Mouse (Mus musculus) thymus, postnatal 36 days (tissue): ENCODE results near the gene Ube2e1.

Experiments used
- DNase-seq, 2 experiments: peaks; one replicate each; pipeline ENCODE4 v3.0.0; 2022; ENCODE audit warnings: mixed read lengths in 2 of 2

Gene Ube2e1

DNA sequence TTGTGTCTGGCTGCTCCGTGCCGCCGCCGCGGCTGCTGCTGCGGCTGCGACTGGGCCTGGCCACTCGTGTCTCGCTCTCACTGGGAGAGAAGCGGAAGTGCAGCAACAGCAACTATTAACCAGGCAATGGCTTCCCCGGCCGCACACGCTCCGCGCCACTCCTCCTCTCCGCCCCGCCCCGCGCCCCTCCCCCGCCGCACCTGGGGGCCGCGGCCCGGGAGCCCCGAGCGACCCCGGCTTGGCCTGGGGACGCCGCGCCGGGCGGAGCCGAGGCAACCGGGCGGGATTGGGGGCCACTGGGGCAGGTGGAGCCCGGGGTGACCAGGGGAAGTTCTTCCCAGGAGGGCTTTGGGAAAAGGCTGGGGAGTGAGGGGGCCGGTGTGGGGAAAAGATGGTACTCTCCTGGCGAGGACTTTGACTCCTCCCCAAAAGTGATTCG is at the start of gene Ube2e1:
Ube2e1 (minus strand) TSS at position 167 of the 439 bp plus-strand sequence.
- peak; percentile 82 to 87 for DNase-seq

DNA sequence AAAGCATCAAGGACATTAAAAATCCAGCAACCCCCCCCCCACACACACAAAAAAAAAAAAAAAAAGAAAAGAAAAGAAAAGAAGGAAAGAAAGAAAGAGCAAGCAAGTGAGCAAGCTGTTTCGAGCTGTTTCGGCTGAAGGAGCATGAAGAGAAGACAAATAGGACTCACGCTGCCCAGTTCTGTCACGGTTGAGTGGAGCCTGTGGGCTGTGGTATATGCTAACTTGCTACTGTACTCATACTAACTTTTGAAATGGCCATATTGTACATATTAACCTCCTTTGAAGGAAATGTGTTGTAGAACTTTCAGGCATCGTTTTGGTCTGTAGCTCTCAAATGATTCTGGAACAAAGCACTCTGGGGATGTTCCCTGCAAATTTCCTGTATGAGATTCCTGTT is 48.2 kb upstream of the Ube2e1 start:
- DNase-seq = no peak

DNA sequence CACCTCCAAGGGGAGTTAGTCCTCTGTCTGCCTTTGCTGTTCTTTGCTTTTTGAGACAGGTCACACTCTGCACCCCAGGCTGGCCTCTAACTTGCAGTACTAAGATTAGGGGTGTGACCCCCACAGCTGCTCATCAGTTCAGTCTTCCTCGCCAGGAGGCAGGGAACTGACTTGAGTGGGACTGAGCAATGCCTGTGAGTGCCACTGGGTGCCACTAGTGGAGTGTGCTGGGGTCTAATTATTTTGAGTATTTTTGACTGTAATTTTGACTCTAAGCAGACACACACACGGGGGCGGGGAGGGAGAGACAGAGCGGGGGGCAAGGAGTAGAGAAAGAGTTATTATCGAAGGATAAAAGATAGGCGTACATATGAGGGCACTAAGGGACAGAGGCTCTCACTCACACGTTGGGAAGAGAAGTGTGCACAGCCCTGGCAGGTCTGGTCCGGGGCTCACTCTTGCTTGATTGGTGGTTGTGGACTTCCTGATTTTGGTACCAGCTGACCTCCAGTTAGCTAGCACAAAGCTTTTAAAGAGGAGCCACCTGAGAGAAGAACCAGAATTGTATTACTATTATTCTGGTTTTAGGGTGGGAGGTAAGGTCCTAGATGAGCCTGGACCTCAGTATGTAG is 46.4 kb upstream of the Ube2e1 start:
- no peak for DNase-seq

DNA sequence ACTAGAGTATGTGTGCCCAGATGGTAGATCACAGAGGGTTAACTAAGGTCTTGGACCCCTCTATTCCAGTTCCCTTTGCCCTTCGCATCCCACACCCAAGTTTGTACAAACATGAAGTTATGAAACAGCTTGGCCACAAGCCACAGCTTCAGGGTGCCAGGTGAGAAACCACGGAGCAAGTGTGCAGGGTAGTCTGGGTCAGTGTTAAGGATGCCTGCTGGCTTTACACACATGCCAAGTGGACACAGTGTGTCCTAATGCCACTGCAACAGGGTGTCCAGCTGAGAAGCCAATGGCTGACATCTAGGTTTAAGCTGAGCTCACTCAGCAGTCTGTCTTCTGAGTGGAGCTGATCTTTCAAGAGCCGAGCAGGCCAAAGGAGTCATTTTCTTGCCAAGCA is 44.5 kb upstream of the Ube2e1 start:
- DNase-seq = no peak

DNA sequence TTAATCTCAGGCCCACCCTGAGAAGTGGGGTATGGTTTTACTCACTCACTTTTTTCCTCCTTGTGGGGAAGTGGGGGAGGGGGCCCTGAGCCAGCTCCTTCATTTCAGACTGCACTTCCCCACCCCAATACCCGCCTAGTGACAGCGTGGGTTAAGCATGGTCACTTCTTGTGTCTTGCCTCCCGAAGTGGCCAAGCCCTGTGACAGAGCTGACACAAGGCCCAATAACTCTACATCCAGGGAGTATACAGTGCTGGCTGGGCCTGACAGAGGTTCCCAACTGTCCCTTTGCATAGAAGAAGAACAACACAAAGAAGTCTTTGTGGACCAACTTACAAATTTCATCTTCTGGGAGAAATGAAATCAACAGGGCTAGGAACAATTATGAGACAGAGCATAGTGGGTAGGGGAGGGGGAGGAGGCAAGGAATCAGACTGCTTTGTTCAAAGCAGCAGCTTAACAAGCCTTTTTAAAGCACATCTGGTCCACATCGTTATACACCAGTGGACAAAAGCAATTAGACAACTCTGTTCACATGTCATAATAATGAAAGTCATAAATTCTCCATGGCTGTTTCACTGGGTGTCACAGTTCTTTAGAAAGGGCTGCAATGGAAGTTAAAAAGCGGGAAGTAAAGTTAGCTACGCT is 42.2 kb upstream of the Ube2e1 start:
- no peak for DNase-seq

DNA sequence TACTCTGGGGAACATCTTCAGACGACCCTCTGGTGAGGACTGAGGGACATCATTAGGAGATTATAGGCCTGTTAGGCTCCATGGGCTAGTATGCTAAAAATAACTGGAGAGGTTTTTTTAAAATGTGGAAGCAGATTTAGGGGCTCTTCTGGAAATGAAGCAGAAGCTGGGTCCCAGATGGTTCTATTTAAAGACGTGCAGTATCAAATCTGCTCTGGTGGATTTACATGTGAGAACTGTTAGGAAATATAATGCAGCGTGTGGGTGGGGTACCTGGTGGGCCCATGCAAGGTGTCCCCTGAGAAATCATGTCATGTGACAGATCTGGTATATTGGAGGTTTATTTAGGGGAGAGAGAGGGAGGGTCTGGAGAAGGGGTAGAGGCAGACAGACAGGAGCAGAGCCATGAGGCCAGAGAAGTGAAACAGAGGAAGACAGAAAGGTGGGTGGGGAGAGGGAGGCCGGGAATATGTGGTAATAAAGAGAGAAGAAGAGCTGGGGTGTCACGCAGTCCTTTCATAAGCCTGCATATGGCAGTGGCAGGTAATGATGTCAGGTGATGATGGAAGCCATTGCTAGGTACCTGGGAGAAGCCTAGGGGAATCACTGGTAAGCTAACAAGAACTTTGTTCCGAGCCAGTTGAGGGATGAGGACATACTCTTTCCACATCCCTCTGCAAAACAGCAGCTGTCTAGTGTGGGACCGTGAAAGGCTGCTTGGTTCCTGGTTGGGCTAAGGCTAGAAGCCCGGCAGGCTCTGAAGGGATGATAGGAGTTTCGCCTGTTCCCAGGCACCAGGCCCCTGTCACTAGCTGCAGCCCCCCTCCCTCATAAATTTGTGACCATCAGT is 41.3 kb upstream of the Ube2e1 start:
- DNase-seq = no peak

DNA sequence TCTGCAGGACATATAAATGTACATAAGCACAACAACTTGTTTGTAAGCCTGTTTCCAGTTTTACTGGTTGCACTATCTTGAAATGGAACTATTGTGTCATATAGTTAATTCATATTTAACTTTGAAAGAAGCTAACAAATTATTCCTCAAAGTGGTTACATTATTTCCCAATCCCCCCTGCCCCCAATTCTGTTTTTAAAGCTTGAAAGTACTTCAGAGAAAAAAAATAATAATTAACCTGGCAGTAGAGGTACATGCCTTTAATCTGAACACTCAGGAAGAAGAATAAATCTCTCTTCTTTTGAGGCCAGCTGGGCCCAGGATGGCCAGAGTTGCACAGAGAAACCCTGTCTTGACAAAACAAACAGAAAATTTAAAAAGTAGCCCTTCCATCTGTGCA is 37.4 kb upstream of the Ube2e1 start:
- DNase-seq = no peak

DNA sequence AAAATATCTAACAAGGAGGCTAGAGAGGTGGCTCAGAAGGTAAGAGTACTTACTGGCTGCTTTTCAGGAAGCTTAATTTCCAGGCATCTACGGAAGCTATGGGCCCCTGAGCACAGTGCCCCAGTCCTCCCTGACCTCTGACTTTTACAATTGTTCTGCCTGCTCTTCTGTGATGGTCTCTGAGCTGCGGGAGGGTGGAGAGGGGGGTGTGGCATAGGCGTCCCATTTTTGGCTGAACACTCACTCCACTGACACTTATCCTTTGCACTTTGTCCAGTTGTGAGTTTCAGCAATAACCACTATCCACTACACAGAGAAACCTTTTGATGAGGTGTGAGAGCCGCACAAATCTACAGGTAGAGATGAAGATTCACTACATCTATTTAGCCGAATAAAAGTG is 35.4 kb upstream of the Ube2e1 start:
- no peak for DNase-seq

DNA sequence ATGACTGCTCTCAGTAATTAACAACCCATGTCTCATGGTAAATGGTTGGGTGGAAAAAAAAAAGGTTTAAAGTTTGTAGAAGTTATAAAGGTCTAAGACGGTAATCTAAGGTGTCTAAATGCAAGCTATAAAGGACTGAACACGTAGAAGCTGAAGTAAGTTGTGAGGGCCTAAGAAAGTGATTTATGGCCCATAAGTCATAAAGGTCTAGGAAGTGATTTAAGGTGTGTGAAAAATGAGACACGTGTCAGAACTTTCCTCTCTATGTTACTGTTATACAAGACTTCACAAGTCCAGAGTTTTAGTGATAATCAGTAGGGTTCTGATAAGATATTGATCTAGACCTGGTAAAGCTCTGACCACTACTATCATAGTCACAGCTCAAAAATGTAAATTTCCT is 32.7 kb upstream of the Ube2e1 start:
- DNase-seq = no peak

DNA sequence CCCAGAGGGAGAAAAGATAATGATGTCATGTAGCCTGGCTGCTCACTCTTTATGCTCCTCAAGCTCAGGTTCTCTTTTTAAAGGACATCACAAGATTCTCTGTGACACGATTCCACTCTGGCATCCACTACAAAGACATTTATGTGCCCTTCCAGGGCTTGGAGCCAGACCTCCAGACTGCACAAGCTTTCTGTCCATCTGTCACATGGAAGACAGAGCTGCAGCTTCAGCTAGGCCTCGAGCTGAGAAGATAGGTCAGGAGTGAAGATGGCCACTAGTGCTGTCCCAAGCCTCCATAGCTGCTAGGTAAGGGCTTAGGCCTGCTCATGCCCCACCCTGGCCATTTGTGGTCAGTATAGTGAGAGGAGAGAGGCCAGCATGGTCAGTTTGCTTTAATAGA is 24.8 kb upstream of the Ube2e1 start:
- DNase-seq = no peak

DNA sequence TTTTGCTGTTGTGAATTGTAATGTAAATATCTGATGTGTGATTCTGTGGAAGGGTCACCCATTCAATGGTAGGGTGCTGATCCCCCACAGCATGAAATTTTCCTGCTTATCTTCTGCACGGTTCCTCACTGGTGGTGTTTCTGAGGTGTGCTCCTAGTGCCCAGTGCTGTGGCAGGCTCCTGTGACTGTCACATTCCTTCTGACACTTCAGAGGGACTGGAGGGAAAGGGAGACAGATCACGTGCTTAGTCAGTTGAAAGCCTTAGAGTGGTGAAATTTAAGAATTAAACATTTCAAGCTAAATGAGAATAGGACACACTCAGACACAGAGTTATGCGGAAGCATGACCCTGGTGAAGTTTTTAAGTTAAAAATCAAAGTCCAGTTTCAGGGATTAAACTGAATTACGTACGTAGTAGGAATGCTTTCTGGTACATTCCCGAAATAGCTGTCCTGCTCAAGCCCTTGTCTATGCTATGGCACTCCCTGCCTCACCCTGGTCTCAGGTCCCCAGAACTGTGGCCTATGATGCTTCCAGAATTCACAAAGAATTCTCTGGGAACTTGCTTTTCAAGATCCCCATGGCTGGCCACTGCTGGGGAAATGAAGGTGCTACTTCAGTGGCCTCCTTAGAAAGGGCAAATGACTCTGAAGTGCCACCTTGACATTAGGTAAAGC is 24.0 kb upstream of the Ube2e1 start:
- DNase-seq = no peak

DNA sequence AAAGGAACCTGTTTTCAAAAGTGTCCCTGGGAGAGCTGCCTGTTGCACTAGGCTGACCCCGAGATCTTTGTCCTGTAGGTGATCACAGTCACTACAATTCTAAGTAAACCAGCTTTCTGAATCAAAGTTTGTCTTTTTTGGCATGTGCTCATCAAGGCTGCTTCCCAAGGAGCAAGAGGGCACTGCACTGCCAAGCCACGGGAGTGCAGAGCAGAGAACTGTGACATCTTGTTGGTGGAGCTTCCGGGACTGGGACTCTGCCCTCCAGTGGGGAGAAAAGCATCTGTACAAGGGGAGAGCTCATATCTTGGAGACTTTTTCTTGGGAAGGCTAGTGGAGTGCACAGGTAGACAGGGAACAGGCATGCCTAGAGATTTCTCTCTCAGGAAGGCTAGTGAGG is 21.9 kb upstream of the Ube2e1 start:
- DNase-seq = no peak

DNA sequence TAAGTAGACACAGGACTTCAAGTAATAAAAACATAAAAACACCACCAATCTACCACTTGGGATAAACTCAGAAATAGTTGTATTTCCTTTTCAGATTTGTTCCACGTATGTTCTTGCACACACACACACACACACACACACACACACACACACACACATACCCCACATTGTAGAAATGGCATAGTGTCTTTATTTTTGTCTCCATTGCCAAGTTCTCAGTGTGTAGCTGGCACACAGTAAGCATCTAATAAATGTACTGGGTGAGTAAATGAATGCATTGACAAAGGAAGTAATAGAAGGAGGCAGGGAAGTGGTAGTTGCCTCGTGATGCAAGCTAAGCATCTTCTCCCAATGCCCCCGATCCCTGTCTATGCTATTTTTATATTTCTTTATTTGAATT is 21.3 kb upstream of the Ube2e1 start:
- DNase-seq = no peak

DNA sequence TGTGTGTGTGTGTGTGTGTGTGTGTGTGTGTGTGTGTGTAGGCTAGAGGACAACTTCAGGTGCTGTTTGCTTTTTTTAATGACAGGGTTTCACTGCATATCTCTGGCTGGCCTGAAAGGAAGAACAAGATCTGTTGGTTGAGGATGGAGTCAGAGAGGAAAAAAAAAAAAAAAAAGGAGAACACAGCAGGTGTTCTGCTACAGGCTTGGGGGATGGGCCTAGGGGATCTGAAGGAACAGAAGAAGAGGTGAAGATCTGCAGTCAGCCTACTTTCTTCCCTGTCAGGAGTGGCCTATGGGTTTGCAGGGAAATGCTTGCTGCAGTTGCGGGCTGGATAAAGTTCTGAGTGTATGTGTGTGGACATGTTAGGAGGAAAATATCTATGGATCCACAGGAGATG is 19.0 kb upstream of the Ube2e1 start:
- DNase-seq = peak; percentile 60 to 77

DNA sequence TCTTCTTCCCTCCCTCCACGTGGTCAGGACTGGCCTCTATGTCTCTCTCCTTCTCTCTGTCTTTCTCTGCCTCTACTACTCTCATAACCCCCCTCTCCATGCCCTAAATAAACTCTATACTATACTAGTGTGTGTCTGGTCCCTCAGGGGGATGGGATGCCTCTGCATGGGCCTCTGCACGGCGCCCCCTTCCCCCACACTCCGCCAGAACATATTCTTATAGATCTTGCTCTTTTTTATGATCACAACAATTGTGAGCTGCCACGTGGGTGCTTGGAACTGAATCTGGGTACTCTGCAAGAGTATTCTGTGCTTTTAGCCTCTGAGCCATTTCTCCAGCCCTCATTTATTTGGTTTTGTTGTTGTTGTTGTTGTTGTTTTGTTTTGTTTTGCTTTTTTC is 18.2 kb upstream of the Ube2e1 start:
- DNase-seq = peak; percentile 41 to 61

DNA sequence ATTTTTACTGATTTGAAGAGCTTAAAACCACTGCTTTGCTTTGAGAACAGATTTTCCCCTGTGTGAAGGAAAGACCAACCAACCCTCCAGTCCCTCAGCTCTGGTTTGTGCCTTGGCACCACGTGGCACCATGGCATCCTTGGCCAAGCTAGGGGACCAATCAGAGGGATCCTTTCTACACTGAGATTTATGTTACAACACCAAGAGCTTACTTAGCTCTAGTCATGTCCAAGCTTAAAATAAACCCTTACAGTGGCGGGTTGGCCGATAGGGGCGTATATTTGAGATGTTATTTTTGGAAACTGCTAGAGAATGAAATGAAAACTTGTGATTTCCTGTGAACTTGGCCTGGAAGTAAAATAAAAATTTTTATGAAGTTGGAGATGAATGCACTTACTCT is 11.9 kb upstream of the Ube2e1 start:
- DNase-seq = no peak

DNA sequence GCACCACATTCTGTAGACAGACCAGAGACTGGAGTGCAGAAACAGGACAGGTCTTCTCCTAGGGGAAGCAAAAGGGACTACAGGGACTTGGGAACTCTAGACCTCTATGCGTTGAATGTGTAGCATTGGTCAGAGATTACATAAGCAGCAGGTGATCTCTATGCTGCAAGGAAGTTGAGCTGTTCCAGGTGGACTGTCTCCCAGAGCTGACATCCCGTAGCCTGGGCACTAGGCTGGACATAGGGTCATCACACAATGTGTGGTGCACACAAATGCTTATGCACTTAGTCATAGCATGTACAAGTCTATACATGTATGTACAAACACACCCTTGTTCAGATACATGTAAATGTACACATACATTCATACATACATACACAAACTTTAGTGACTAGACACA is 11.1 kb upstream of the Ube2e1 start:
- DNase-seq = no peak

DNA sequence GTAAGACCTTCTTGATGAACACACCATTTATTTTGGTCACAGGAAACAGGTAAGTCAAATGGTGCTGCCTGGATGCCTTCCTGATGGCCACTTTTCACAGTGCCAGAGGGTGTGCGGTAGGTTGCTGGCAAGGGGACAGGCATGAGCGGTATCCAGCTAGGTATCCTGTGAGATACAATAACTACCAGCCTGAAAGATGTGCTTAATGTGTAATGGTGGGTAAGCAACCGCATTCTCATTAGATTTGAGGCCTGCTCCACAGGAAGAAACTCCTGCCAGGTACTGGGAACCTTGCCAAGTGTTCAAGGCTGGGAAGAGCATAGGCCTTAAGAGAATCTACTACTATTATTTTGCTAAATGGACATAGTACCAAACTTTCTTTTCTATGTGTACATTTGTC is 9.4 kb upstream of the Ube2e1 start:
- no peak for DNase-seq

DNA sequence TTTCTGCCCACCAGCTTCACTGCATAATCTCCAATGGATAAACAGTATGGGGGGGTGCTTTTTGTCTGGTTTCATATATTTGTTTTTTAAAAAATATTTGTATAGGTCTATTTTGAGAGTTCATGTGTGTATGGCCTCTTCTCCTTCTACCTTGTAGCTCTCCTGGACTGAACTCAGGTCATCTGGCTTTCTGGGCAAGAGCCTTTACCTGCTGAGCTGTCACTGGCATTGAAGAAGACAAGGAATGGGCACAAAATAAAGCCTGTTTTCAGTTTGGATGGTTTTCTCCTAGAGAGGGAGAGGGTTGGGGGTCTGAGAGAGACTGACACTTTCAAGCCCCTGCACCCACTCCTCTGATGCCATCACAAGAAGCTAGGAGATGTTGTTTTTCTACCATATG is 4.4 kb upstream of the Ube2e1 start:
- DNase-seq = no peak

DNA sequence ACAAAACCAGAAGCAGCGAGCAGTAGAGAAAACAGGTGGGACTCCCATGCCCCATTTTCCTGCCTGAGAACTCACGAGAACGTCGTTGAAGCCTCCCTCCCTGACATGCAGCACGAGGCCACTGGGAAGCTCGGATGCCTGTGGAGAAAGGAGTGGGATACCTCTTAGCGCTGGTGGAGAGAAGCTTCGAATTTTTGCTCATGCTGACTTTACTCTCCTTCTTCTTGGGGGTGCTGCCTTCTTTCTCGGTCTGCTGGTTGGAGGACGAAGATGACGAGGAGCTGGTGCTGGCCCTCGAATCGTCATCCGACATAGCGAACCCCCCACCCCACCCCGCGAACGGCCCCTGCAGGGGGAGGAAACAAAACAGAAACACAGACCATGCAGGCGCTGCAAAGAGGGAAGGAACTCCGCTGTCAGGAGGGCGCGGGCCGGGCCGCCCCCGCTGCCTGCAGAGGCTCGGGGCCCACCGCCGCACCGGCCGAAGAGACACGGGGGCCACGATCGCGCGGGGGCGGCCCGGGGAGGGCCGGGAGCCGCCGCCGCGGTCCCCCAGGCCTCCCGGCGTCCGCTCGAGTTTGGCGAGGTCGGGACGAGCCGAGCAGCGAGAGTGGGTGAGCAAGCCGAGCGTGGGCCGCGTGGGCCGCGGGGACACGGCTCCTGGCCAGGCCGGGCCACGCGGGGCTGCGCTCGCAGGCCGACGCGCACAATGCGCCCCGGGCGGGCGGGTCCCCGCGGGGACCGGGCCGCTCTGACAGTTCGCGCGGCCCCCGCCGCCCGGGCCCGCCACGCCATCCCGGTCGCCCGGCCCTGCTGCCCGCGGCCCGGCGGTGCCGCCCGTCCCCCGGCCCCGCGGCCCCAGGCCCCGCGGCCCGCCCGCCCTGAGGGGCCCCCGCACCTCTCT is 618 bp downstream of the Ube2e1 start:
- peak; percentile 58 to 72 for DNase-seq

DNA sequence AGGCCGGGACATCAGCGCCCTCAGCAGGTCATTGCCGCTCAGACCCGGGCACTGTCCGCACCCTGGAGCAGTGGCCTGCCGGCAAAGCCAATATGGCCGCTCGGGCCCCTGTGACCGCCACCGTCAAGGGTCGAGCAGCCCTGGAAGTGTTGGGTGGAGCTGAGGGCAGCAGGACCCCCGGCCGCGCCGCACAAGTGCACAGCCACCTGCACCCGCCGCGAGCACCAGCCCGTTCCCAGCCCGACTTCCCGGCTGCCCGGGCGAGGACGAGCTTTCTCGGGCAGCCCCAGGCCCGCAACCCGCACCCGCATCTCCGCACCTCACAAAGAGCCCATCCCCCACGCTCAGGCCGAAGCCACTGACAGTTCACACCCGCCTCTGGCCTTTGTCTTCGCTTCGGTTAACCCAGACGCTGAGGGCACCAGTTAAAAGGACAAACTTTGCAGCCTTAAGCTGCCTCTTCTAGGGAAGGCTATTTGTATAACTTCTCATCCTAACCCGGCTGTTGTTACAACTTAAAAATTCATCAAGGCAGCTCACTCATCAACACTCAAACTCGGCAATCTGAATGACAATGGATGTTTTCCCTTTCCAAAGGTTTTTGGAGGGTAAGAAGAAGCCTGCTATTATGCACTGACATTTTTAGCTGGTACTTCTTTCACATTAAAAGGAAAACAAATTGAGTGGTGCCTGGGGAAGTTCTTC is 4.5 kb downstream of the Ube2e1 start:
- DNase-seq = peak; percentile 17 to 43
